Mouse (Mus musculus): ENCODE measurements around the gene Pdzd11.
A peak's percentile ranks its signal among the peaks of the same experiment; 100 is the strongest.

The Pdzd11 gene

GRCm38 (mm10) chrX:100625802-100626793 lies at the start of gene Pdzd11:
Gene Pdzd11, minus strand, starts transcription at chrX:100626568.
- peak; percentile 94 for DNase-seq

- DNase-seq, result no peak
Measured at GRCm38 (mm10) chrX:100664825-100665224, 38.5 kb upstream of the Pdzd11 start.

GRCm38 (mm10) chrX:100652848-100653247 lies 26.5 kb upstream of the Pdzd11 start:
- no peak for DNase-seq

DNA sequence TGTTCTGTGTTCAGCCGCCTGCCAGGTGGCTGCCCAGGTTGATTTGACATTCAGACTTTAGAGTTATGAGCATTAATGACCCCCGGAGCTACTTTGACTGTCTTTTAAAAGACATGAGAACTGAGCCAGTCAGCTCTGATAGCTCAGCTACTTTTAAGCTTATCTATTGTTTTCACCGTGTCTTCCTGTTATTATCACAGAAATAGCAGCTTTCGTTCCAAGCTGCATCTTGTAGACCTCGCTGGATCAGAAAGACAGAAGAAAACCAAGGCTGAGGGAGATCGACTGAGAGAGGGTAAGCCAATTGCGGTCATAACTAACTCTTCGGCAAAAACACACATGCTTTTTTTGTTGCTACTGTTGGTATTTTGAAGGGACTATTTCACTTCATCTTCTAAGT lies 12.1 kb upstream of the Pdzd11 start:
- DNase-seq, result no peak

DNA sequence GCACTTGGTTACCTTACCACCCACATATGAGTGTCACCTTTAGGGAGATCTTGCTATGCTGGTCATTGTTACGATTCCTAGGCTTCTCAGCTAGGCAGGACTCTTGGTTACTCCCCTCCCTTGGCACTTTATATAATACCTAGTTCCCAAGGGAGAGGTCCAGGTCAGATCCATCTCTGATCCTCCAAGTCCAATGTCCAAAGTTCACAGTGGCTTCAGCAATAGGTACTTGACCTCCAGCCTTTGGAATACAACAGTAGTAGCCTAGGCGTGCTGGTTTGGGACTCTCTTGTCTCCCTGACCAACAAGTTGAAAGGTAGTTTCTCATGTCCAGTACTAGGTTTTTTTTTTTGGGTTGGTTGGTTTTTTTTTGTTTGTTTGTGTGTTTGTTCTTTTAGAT lies 2.7 kb upstream of the Pdzd11 start:
- no peak for DNase-seq

- no peak for DNase-seq
Measured at GRCm38 (mm10) chrX:100625546-100625801, 894 bp downstream of the Pdzd11 start, which contains the start of gene Kif4. Gene Kif4, plus strand, starts transcription at chrX:100625737.

- no peak for DNase-seq
Measured at GRCm38 (mm10) chrX:100625146-100625545, 1.2 kb downstream of the Pdzd11 start.

DNA sequence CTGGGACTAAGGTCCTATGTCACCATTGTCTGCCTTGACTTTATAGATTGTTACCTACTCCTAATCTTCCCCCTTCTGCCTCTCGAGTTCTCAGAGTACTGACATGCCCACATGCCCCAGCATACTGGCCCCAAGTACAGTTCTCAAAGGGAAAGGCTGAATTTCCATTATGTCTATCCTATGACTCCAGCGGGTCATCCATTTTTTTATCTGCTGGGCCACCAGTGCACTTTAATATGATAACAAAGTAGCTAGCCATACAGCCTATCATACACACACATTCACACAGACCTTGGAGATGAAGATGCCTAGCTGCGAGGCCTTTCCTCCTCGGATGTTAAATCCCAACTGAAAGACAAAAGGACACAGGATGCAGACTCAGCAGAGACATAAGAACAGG lies 2.1 kb downstream of the Pdzd11 start:
- DNase-seq, result no peak

DNA sequence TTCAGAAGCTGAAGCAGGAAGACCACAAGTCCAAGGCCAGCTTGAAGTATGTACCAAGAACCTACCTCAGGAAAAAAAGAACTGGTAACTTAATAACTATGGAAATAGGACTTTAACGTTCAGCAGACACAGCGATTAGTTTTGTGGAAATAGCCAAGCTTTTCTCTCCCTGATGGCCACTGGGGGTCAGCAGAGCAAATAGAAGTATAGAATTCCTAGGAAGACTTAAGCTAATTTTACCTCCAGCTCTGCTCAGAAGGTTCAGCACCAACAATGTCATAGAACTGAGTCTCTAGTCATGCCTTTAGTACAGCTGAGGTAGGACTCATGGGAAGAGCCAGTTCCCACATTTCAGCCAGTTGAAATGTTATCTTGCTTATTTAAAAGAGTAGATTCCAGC lies 5.0 kb downstream of the Pdzd11 start:
- DNase-seq, result peak; percentile 23

DNA sequence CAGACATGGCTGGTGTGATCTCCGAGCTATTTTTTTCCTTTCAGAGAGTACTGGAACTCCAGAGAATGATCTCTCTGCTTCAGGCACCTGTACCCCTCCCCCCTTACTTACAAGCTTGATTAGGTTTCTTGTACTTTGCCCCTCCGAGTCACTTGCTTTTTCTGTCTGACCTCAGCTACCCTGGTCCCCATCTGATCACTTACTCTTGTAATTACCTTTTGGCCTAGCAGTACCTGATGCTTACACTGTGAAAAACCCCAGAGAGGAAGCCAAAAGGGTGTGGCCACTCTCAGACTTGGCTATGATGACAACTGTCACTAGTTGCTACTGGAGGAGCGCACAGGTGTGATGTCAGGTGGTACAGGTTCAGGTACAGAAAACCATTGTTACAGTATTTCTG lies 7.9 kb downstream of the Pdzd11 start:
- DNase-seq, result no peak

- no peak for DNase-seq
Measured at GRCm38 (mm10) chrX:100605314-100605713, 21.1 kb downstream of the Pdzd11 start, which contains the start of gene Arr3. Gene Arr3, plus strand, starts transcription at chrX:100605497.

GRCm38 (mm10) chrX:100599755-100600154 lies 26.6 kb downstream of the Pdzd11 start:
- no peak for DNase-seq

- peak; percentile 74 for DNase-seq
Measured at GRCm38 (mm10) chrX:100597439-100597838, 28.9 kb downstream of the Pdzd11 start.

DNA sequence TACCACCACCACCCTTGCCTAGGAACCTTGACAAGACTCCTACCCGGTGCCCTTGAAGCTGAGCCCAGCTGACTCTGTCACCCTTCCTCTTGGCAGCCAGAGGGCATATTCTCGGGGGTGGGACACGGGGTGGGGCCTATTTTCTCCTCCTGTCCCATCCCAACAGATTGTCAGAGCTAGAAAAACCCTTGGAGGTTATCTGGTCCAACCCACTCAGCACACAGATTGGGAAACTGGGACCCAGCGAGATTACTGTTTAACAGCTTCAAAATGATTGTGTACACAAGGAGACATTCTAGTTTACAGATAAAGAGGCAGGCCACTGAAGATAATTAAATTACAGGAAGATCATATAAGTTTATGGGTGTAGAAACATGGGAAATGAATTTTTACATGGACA lies 31.6 kb downstream of the Pdzd11 start, which contains the start of gene P2ry4:
P2ry4 (minus strand) TSS at position 79 of the 400 bp plus-strand sequence.
- DNase-seq, result no peak

Measured in kidney, postnatal 10 days (tissue).